Mouse (Mus musculus) bone marrow, adult 2 months (tissue): ENCODE data around the gene Olfr539.

ENCODE experiments used
- CTCF ChIP-seq: fragments of 200-500 bp; IDR thresholded peaks from 2 replicates; pipeline ENCODE4 v1.5.1; 2011; ENCODE audit warnings: low read length, control low read depth; ENCODE audit not compliant: control insufficient read depth, insufficient read depth
- POLR2A ChIP-seq: fragments of 200-500 bp; IDR thresholded peaks from 2 replicates; pipeline ENCODE4 v1.6.1; 2011; ENCODE audit warnings: low read depth, mild to moderate bottlenecking, control low read depth, low read length, borderline replicate concordance; ENCODE audit not compliant: control insufficient read depth

GRCm38 (mm10) chr7:140646152-140646551, 13.6 kb upstream of the Olfr539 start, which contains the start of gene Olfr53:
- TF ChIP-seq CTCF (no peak), POLR2A (no peak)
